Mouse (Mus musculus) spleen, postnatal 36 days (tissue): ENCODE measurements around the gene Tmem176a.
"Not testable (repeated sequence)": the region's sequence is repeated elsewhere in the genome, so short reads cannot be mapped to it uniquely, and the experiment has no call there.

Experiments
- DNase-seq, 2 experiments: peaks; one replicate each; pipeline ENCODE4 v3.0.0; 2022; ENCODE audit warnings: low spot score in 2 of 2, mixed read lengths in 1 of 2

Gene Tmem176a

GRCm38 (mm10) chr6:48840371-48840969 is at the start of gene Tmem176a:
Tmem176a (plus strand) TSS chr6:48840919.
- DNase-seq = no peak

GRCm38 (mm10) chr6:48801897-48802296 is 38.8 kb upstream of the Tmem176a start:
- DNase-seq = peak; percentile 16 to 20

- no peak for DNase-seq
These were observed 37.2 kb upstream of the Tmem176a start for GRCm38 (mm10) chr6:48803406-48804051.

DNA sequence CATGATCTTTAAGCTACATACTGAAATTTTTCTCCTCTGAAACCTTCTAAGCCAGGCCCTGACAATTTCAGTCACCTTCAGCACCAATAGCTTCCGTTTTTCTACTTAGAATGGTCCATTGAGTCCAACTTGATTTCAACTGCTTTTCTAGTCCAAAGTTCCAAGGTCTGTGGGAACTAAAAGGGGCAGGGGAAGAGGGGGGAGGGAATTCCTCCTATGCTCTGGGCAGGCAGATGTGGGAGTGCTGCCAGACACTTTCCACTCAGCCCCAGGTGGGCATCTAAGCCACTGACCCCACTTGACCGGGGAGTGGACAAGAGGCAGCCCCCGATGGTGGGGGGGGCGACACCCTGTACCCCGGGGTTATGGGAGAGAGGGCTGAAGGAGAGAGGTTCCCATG is 36.4 kb upstream of the Tmem176a start:
- no peak for DNase-seq

DNA sequence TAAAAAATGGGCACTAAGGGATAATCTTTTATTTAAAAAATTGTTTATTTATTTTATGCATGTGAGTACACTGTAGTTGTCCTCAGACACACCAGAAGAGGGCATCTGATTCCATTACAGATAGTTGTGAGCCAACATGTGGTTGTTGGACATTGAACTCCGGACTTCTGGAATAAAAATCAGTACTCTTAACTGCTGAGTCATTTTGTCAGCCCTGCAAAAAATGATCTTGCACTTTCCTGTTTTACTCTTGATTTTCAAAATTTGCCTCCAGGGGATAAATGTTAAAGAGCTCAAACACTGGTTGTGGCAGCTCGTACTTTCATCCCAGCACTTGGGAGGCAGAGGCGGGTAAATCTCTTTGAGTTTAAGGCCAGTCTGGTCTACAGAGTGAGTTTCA is 34.0 kb upstream of the Tmem176a start:
- DNase-seq = no peak

GRCm38 (mm10) chr6:48809494-48810219 is 31.1 kb upstream of the Tmem176a start:
- DNase-seq = no peak

DNA sequence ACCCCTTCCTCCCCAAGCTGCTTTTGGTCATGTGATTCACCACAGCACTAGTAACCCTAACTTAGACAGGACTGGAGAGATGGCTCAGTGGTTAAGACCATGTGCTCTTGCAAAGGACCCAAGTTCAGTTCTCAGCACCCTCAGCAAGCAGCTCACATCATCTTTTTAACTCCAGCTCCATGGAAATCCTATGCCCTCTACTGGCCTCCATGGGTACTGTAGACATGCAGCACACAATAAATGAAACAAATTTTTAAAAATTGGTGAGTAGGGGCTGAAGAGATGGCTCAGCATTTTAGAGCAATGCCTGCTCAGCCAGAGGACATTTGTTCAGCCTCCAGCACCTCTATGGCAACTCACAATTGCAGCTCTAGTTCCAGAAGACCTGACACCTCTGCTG is 25.7 kb upstream of the Tmem176a start:
- no peak for DNase-seq

DNA sequence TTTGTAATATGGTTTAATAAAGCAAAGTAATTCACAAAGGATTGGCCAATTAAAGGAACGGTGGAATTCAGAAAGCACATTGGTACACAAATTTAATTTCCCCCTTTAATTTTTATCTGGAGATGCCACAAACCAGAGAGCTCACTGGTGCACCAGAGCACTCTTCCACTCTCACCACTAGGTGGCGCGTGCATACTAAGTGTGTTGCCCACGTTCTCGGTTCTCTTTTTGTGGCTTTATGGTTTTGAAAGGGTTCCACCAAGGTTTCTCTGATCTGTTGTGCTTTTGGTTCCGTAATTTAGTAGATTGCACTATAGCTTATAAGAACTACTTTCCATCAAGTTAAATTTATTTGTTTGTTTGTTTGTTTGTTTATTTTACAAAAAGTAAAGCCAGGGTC is 22.9 kb upstream of the Tmem176a start:
- peak; percentile 69 to 80 for DNase-seq

DNA sequence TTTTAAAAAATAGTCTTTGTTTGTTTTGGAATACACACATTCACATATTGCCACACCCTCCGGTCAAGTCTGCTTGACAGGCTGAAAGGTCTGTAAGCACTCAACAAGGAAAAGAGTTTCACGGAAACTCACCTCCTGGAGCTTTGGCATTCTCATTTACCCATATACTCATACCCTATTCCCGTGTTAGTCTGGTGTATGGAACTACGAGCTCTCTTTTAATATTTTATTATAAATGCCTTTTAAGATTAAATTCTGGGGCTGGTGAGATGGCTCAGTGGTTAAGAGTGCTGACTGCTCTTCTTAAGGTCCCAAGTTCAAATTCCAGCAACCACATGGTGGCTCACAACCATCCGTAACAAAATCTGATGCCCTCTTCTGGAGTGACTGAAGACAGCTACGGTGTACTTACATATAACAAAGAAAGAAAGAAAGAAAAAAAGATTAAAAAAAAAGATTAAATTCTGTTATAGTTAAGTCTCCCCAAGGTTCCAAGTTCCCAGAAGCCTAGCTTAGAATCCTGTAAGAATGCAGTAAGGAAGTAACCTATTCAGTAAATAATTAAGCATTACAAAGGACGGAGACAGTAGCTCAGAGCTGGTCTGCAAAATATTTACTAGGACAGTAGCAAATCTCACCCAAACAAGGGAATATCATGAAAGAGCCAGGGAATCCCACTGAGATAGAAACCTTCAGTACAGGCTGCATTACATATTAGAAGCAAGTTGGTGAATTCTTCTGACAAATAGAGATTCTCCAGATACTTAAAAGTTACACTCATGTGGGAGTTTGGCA is 18.5 kb upstream of the Tmem176a start:
- DNase-seq = not testable (repeated sequence)

DNA sequence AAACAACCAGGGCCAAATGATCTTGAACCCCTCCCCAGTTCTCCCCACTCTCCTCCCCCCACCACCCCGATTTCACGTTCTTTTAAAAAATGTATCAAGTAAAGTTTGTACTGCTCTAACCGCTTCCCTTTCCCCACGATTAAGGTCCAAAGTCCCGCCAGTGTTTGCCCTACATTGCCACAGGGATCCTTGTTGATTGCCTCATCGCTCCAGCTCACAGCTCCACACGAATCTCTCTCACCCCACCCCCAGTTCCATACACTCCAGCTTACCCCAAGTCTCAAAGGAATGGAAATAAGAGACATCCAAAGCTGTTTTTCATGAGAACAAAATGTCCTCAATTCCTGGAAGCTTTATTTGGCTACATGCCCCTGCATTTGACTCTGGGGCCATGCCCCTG is 15.7 kb upstream of the Tmem176a start:
- DNase-seq = no peak

- DNase-seq = no peak
These were observed 11.7 kb upstream of the Tmem176a start for GRCm38 (mm10) chr6:48828976-48829375.

DNA sequence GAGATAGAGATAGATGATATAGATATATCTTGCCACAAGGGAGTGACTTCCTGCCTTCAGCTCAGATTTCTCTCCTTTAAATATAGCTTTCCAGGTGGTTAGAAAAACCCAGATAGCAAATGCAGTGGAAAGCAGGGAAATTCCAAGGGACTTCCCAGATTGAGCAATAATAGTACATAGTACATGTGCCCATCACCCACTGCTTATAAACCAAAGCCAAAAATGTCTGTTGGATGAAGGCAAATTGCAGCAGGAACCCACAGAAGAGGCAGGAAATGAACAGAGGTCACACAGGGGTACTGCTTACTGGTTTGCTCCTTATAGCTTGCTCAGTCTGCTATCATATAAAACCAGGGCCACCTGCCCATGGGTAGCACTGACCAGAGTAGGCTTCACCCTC is 11.1 kb upstream of the Tmem176a start:
- no peak for DNase-seq

DNA sequence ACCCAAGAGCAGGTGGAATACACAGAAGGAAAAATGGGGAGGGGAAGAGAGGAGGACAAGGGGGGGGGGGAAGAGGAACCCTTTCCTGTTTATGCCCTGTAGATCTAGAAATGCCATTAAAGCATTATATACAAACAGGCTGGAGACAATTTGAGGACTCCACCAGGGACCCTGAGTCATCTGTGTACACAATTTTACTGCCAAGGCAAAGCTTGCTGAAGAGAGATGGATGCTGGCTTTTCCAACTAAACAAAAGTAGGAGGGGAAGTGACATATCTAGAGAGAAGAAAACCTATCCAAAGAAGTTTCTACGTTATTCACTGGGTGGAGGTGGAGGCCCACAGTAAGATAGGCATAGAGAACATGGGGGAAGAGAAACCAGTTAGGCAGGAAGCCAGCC is 10.5 kb upstream of the Tmem176a start:
- no peak for DNase-seq

GRCm38 (mm10) chr6:48831141-48831540 is 9.6 kb upstream of the Tmem176a start:
- no peak for DNase-seq

GRCm38 (mm10) chr6:48832426-48832825 is 8.3 kb upstream of the Tmem176a start:
- no peak for DNase-seq

- DNase-seq = no peak
These were observed 7.2 kb upstream of the Tmem176a start for GRCm38 (mm10) chr6:48833515-48833914.

- DNase-seq = no peak
These were observed 5.5 kb upstream of the Tmem176a start for GRCm38 (mm10) chr6:48835241-48835640.

DNA sequence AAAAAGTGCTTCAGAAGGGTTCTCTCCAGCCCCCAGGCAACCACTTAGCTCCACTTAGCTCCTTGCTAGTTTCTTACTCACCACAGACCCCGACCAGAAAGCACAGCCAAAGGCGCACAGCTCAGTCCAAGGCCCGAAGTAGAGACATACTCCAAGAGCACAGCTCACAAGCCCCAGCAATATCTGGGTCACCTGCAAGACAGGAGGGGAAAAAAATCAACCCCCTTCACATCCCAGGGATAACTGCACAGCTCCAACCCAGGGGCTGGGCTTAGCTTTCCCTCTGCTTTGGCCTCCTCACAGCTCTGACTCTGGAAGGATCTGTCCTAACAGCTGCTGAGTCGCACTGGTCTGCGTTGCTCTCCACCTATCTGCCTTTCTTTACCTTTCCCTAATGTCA is 4.6 kb upstream of the Tmem176a start:
- no peak for DNase-seq

- DNase-seq = no peak
These were observed 3.2 kb upstream of the Tmem176a start for GRCm38 (mm10) chr6:48837516-48837915.

- DNase-seq = no peak
These were observed 2.2 kb upstream of the Tmem176a start for GRCm38 (mm10) chr6:48838321-48839080.

DNA sequence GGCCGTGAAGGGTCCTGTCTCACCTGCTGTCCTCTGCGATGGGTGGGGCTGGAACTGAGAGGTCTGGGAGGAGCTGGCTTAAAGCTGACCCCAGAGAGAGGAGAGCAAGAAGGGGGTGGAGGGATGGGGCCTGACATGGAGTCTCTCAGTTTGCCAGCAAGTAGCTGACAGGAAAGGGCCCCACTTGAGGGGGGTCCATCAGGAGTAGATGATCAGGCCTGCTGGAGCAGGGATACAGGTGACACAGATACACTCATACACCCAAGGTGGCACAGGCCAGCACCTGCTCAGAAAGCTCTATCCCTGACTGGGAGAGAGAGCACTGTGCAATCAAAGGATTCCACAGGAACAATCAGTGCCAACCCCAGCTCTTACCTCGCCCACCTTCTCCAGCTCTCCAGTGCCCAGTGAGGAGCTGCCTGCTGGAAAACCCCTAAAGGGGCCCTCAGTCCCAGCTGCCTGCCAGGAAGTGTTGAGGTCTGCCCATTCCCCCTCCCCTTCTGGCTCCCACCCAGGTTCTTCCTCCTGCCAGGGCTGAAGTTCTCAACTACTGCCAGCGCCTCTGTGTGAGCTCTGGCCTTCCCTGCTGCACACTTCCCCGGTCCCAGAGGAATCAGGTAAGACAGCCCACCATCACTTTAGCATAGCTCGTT is 380 bp downstream of the Tmem176a start, which contains the start of gene Tmem176b:
Gene Tmem176b (minus strand): TSS at position 524 of the 653 bp plus-strand sequence.
- peak; percentile 60 to 62 for DNase-seq
